Mouse (Mus musculus) hindbrain, embryonic 15.5 days (tissue): ENCODE measurements around the gene Zfp518b. TPM values are rescaled to one million over a fixed set of nuclear protein-coding genes. Genes with fewer than 3 reads are reported as not detected.

Experiments
- ATAC-seq: fragments of 200-750 bp; cut with Nextera tagmentation; 2 replicates; pipeline ENCODE4 v1.8.0; 2017; ENCODE audit warnings: low read depth, moderate number of reproducible peaks, moderate TSS enrichment; ENCODE audit not compliant: low FRiP score
- H3K27ac ChIP-seq: fragments of 300-500 bp; sonication (generic); replicated peaks from 2 replicates; pipeline ENCODE4 v1.5.1; 2015; ENCODE audit warnings: mild to moderate bottlenecking, inconsistent platforms
- H3K27me3 ChIP-seq: fragments of 300-500 bp; sonication (generic); 2 replicates; pipeline ENCODE4 v1.6.1; 2015; ENCODE audit warnings: control low read depth, inconsistent platforms
- H3K36me3 ChIP-seq: fragments of 300-500 bp; sonication (generic); 2 replicates; pipeline ENCODE4 v1.6.1; 2015; ENCODE audit warnings: control low read depth, inconsistent platforms
- H3K4me1 ChIP-seq: fragments of 300-500 bp; sonication (generic); replicated peaks from 2 replicates; pipeline ENCODE4 v1.6.1; 2015; ENCODE audit warnings: control low read depth, inconsistent platforms
- H3K4me2 ChIP-seq: fragments of 300-500 bp; sonication (generic); 2 replicates; pipeline ENCODE4 v1.6.1; 2015; ENCODE audit warnings: moderate library complexity, mild to moderate bottlenecking, inconsistent platforms
- H3K4me3 ChIP-seq: fragments of 300-500 bp; sonication (generic); 2 replicates; pipeline ENCODE4 v1.5.1; 2015; ENCODE audit warnings: mild to moderate bottlenecking, inconsistent platforms
- H3K9ac ChIP-seq: fragments of 300-500 bp; sonication (generic); 2 replicates; pipeline ENCODE4 v1.6.1; 2015; ENCODE audit warnings: inconsistent platforms
- H3K9me3 ChIP-seq: fragments of 300-500 bp; sonication (generic); 2 replicates; pipeline ENCODE4 v1.6.1; 2016; ENCODE audit warnings: control low read depth, inconsistent platforms
- WGBS: fragments of 180-500 bp; shearing (Covaris S2); methylation state at CpG from one replicate; pipeline ENCODE4 v1.1.7; 2015; 5-methylcytosine and 5-hydroxymethylcytosine counted together
- polyA plus RNA-seq: library from polyadenylated mRNA; unstranded; fragments of >200 nt; fragmentation: Nextera tagmentation; extraction: Ambion mirVana; gene quantifications from 2 replicates; pipeline ENCODE4 v1.2.1, GENCODE M21; 2015

Zfp518b gene
- polyA plus RNA-seq, 1 experiment from 2014 or later = 32.1 TPM

GRCm38 (mm10) chr5:38656204-38656603 is 28.4 kb downstream of the Zfp518b start:
- no peaks in the 10 kb centered on the region for H3K27me3 ChIP-seq
- H3K4me1 ChIP-seq = no peaks in the 10 kb centered on the region
- H3K4me2 ChIP-seq = no peak overlapping the region
- no peak overlapping the region for H3K27ac ChIP-seq
- no peaks in the 10 kb centered on the region for H3K36me3 ChIP-seq
- no peak overlapping the region for H3K4me3 ChIP-seq
- H3K9ac ChIP-seq = no peak overlapping the region
- 78% methylated on average over 6 of the region's 6 CpGs for WGBS
- ATAC-seq = no peak
- no peaks in the 10 kb centered on the region for H3K9me3 ChIP-seq

GRCm38 (mm10) chr5:38655421-38655928 is 29.2 kb downstream of the Zfp518b start:
- H3K4me3 ChIP-seq = no peak overlapping the region
- no peak overlapping the region for H3K27ac ChIP-seq
- H3K27me3 ChIP-seq = no peaks in the 10 kb centered on the region
- H3K9ac ChIP-seq = no peak overlapping the region
- 74% methylated on average over 12 of the region's 12 CpGs for WGBS
- H3K9me3 ChIP-seq = no peaks in the 10 kb centered on the region
- H3K4me2 ChIP-seq = no peak overlapping the region
- H3K36me3 ChIP-seq = no peaks in the 10 kb centered on the region
- no peaks in the 10 kb centered on the region for H3K4me1 ChIP-seq
- ATAC-seq = no peak

GRCm38 (mm10) chr5:38654571-38654970 is 30.1 kb downstream of the Zfp518b start:
- Histone ChIP-seq H3K36me3 (no peaks in the 10 kb centered on the region), H3K27me3 (no peaks in the 10 kb centered on the region), H3K4me2 (no peak overlapping the region), H3K9ac (no peak overlapping the region), H3K27ac (no peak overlapping the region), H3K4me1 (no peaks in the 10 kb centered on the region), H3K9me3 (no peaks in the 10 kb centered on the region), H3K4me3 (no peak overlapping the region)
- 38% methylated on average over 1 of the region's 1 CpGs for WGBS
- no peak for ATAC-seq

GRCm38 (mm10) chr5:38653101-38653500 is 31.5 kb downstream of the Zfp518b start:
- ATAC-seq = no peak
- WGBS = 83% methylated on average over 2 of the region's 2 CpGs
- H3K27ac ChIP-seq = no peak overlapping the region
- H3K4me2 ChIP-seq = no peak overlapping the region
- H3K4me3 ChIP-seq = no peak overlapping the region
- H3K9me3 ChIP-seq = no peaks in the 10 kb centered on the region
- no peaks in the 10 kb centered on the region for H3K36me3 ChIP-seq
- no peaks in the 10 kb centered on the region for H3K4me1 ChIP-seq
- no peak overlapping the region for H3K9ac ChIP-seq
- no peaks in the 10 kb centered on the region for H3K27me3 ChIP-seq

GRCm38 (mm10) chr5:38651455-38651854 is 33.2 kb downstream of the Zfp518b start:
- H3K27me3 ChIP-seq = no peaks in the 10 kb centered on the region
- H3K9ac ChIP-seq = no peak overlapping the region
- H3K36me3 ChIP-seq = no peaks in the 10 kb centered on the region
- no peak overlapping the region for H3K4me2 ChIP-seq
- no peaks in the 10 kb centered on the region for H3K9me3 ChIP-seq
- H3K4me1 ChIP-seq = no peaks in the 10 kb centered on the region
- ATAC-seq = no peak
- H3K4me3 ChIP-seq = no peak overlapping the region
- whole genome bisulfite sequencing = 46% methylated on average over 5 of the region's 5 CpGs
- H3K27ac ChIP-seq = no peak overlapping the region

GRCm38 (mm10) chr5:38641526-38641925 is 43.1 kb downstream of the Zfp518b start:
- no peak overlapping the region for H3K9ac ChIP-seq
- H3K36me3 ChIP-seq = no peaks in the 10 kb centered on the region
- H3K27ac ChIP-seq = no peak overlapping the region
- ATAC-seq = no peak
- no peaks in the 10 kb centered on the region for H3K27me3 ChIP-seq
- H3K4me3 ChIP-seq = no peak overlapping the region
- peaks cover 7% of the 10 kb centered on the region; the same call in 1 of the 2 replicates for H3K9me3 ChIP-seq
- H3K4me2 ChIP-seq = no peak overlapping the region
- H3K4me1 ChIP-seq = no peaks in the 10 kb centered on the region

GRCm38 (mm10) chr5:38636301-38636749 is 48.3 kb downstream of the Zfp518b start:
- 61% methylated on average over 5 of the region's 5 CpGs for WGBS
- Histone ChIP-seq H3K9ac (no peak overlapping the region), H3K4me1 (no peaks in the 10 kb centered on the region), H3K27me3 (no peaks in the 10 kb centered on the region), H3K27ac (no peak overlapping the region), H3K4me3 (no peak overlapping the region), H3K4me2 (no peak overlapping the region), H3K36me3 (no peaks in the 10 kb centered on the region), H3K9me3 (no peaks in the 10 kb centered on the region; the same call in 1 of the 2 replicates)
- no peak; the same call in 1 of the 2 replicates for ATAC-seq

GRCm38 (mm10) chr5:38635696-38636095 is 48.9 kb downstream of the Zfp518b start:
- WGBS = 95% methylated on average over 1 of the region's 1 CpGs
- no peaks in the 10 kb centered on the region for H3K4me1 ChIP-seq
- no peaks in the 10 kb centered on the region for H3K9me3 ChIP-seq
- no peaks in the 10 kb centered on the region for H3K36me3 ChIP-seq
- H3K4me3 ChIP-seq = no peak overlapping the region
- no peaks in the 10 kb centered on the region for H3K27me3 ChIP-seq
- no peak overlapping the region for H3K27ac ChIP-seq
- ATAC-seq = no peak
- H3K4me2 ChIP-seq = no peak overlapping the region
- no peak overlapping the region for H3K9ac ChIP-seq

GRCm38 (mm10) chr5:38634321-38635164 is 50.1 kb downstream of the Zfp518b start:
- Histone ChIP-seq H3K4me3 (no peak overlapping the region), H3K4me1 (no peaks in the 10 kb centered on the region), H3K36me3 (no peaks in the 10 kb centered on the region), H3K9ac (no peak overlapping the region), H3K27ac (no peak overlapping the region), H3K9me3 (no peaks in the 10 kb centered on the region), H3K27me3 (no peaks in the 10 kb centered on the region), H3K4me2 (no peak overlapping the region)
- 73% methylated on average over 11 of the region's 11 CpGs for WGBS
- no peak for ATAC-seq

GRCm38 (mm10) chr5:38632463-38633449 is 51.9 kb downstream of the Zfp518b start:
- WGBS = 74% methylated on average over 13 of the region's 13 CpGs

GRCm38 (mm10) chr5:38628023-38628422 is 56.6 kb downstream of the Zfp518b start:
- Histone ChIP-seq H3K27me3 (no peaks in the 10 kb centered on the region), H3K4me2 (no peak overlapping the region), H3K9ac (no peak overlapping the region), H3K4me1 (no peaks in the 10 kb centered on the region), H3K36me3 (no peaks in the 10 kb centered on the region), H3K27ac (no peak overlapping the region), H3K4me3 (no peak overlapping the region), H3K9me3 (no peaks in the 10 kb centered on the region)
- WGBS = 58% methylated on average over 2 of the region's 2 CpGs
- no peak for ATAC-seq

More at GRCm38 (mm10) chr5:38632463-38633449, 51.9 kb downstream of the Zfp518b start:
- no peaks in the 10 kb centered on the region for H3K4me1 ChIP-seq
- no peaks in the 10 kb centered on the region for H3K27me3 ChIP-seq
- H3K36me3 ChIP-seq = no peaks in the 10 kb centered on the region
- H3K4me2 ChIP-seq = no peak overlapping the region
- H3K9me3 ChIP-seq = no peaks in the 10 kb centered on the region
- H3K9ac ChIP-seq = no peak overlapping the region
- no peak overlapping the region for H3K4me3 ChIP-seq
- ATAC-seq = no peak
- no peak overlapping the region for H3K27ac ChIP-seq

GRCm38 (mm10) chr5:38626883-38627282 is 57.7 kb downstream of the Zfp518b start:
- Histone ChIP-seq H3K4me1 (no peaks in the 10 kb centered on the region), H3K9me3 (no peaks in the 10 kb centered on the region), H3K36me3 (no peaks in the 10 kb centered on the region), H3K4me3 (no peak overlapping the region), H3K4me2 (no peak overlapping the region), H3K9ac (no peak overlapping the region), H3K27me3 (no peaks in the 10 kb centered on the region), H3K27ac (no peak overlapping the region)
- WGBS = 75% methylated on average over 3 of the region's 3 CpGs
- ATAC-seq = no peak
